ENCODE assay signal across 20 mouse cellular contexts in genomic region chr4:12490066-12490465, GRCm38 (mm10).
DNase-seq lines count a peak whose midpoint lies in the region; ATAC-seq and TF ChIP-seq lines count a peak whose summit lies in the region.
"Had no signal": no experiment of that assay in that cellular context is flagged by ENCODE, and none has a peak within 500 bp of the region (broad histone marks: within the 10 kb centered on the region; RNA-seq: fewer than 3 reads in every experiment).

No protein-coding gene starts in this region.

- intact Hi-C loops in heart, postnatal 14 days (cut with DNase I) = no loop called here

- H3K27ac ChIP-seq in heart, embryonic 11.5 days (ENCODE audit: low read depth, low read length) = no peak overlapping the region
- H3K27ac ChIP-seq in lung, embryonic 14.5 days (ENCODE audit: low read depth) = no peak overlapping the region
- H3K27ac ChIP-seq in lung, postnatal 0 days (ENCODE audit: low read length) = no peak overlapping the region
- H3K27ac ChIP-seq: forebrain, embryonic 10.5 days; forebrain, embryonic 13.5 days; heart, embryonic 15.5 days; hindbrain, embryonic 10.5 days; hindbrain, embryonic 13.5 days; intestine, embryonic 15.5 days had no signal

- no peaks in the 10 kb centered on the region for H3K9me3 ChIP-seq in heart, embryonic 11.5 days (replicated peaks; ENCODE audit: control insufficient read depth, low read length)
- no peaks in the 10 kb centered on the region for H3K9me3 ChIP-seq in lung, embryonic 14.5 days (ENCODE audit: low read depth, low read length)
- no peaks in the 10 kb centered on the region for H3K9me3 ChIP-seq in lung, postnatal 0 days (ENCODE audit: low read length)
- H3K9me3 ChIP-seq: forebrain, embryonic 10.5 days; forebrain, embryonic 13.5 days; heart, embryonic 12.5 days; heart, embryonic 15.5 days; hindbrain, embryonic 10.5 days; hindbrain, embryonic 13.5 days; intestine, embryonic 15.5 days had no signal

- TF ChIP-seq EP300 in lung, postnatal 0 days (IDR thresholded peaks at IDR 0.05) = no peak

- no peaks in the 10 kb centered on the region for H3K4me1 ChIP-seq in heart, embryonic 11.5 days (ENCODE audit: control insufficient read depth, insufficient read depth, low read length)
- H3K4me1 ChIP-seq in lung, embryonic 14.5 days (ENCODE audit: insufficient read depth) = no peaks in the 10 kb centered on the region
- H3K4me1 ChIP-seq in lung, postnatal 0 days (ENCODE audit: insufficient read depth, low read depth, low read length) = no peaks in the 10 kb centered on the region
- H3K4me1 ChIP-seq: forebrain, embryonic 10.5 days; forebrain, embryonic 13.5 days; heart, embryonic 12.5 days; heart, embryonic 15.5 days; hindbrain, embryonic 10.5 days; intestine, embryonic 15.5 days had no signal

- H3K9ac ChIP-seq in heart, embryonic 11.5 days (ENCODE audit: low read depth, low read length) = no peak overlapping the region
- no peak overlapping the region for H3K9ac ChIP-seq in lung, embryonic 14.5 days
- no peak overlapping the region for H3K9ac ChIP-seq in lung, postnatal 0 days (replicated peaks; ENCODE audit: low read depth)
- H3K9ac ChIP-seq: forebrain, embryonic 13.5 days; heart, embryonic 12.5 days; heart, embryonic 15.5 days; hindbrain, embryonic 13.5 days; intestine, embryonic 15.5 days had no signal

- DNase-seq in heart, adult 11 months = peak; percentile 91
- no peak for DNase-seq in heart, postnatal 14 days
- DNase-seq in heart, adult 9 months (ENCODE audit: low spot score in 2 of 2) = peak; percentile 14 to 51
- DNase-seq in lung, embryonic 14.5 days = peak; percentile 50
- no peak for DNase-seq in lung, postnatal 0 days (ENCODE audit: low spot score)
- DNase-seq: adrenal gland, adult 8-10 months; adrenal gland, postnatal 25 days; gastrocnemius, postnatal 10 days; gastrocnemius, postnatal 36 days had no signal

- no peak overlapping the region for H3K4me2 ChIP-seq in heart, embryonic 11.5 days
- H3K4me2 ChIP-seq in lung, embryonic 14.5 days = no peak overlapping the region
- H3K4me2 ChIP-seq in lung, postnatal 0 days (replicated peaks; ENCODE audit: low read depth, low read length) = no peak overlapping the region
- H3K4me2 ChIP-seq: forebrain, embryonic 13.5 days; heart, embryonic 12.5 days; heart, embryonic 15.5 days; hindbrain, embryonic 13.5 days; intestine, embryonic 15.5 days had no signal

- TF ChIP-seq CTCF in lung, embryonic 14.5 days (IDR thresholded peaks at IDR 0.05; ENCODE audit: low read depth) = no peak
- TF ChIP-seq CTCF in lung, postnatal 0 days (IDR thresholded peaks at IDR 0.05) = no peak

- 58% methylated on average over 3 of the region's 3 CpGs for WGBS in heart, embryonic 11.5 days (ENCODE audit: insufficient replicate concordance)
- WGBS in lung, embryonic 14.5 days = 43% methylated on average over 3 of the region's 3 CpGs
- WGBS in lung, postnatal 0 days = 48% methylated on average over 3 of the region's 3 CpGs

- no peaks in the 10 kb centered on the region for H3K27me3 ChIP-seq in heart, embryonic 11.5 days (ENCODE audit: control insufficient read depth, insufficient read depth, low read length)
- no peaks in the 10 kb centered on the region for H3K27me3 ChIP-seq in lung, embryonic 14.5 days (ENCODE audit: insufficient read depth, low read length)
- no peaks in the 10 kb centered on the region for H3K27me3 ChIP-seq in lung, postnatal 0 days (replicated peaks; ENCODE audit: insufficient read depth, low read length)
- H3K27me3 ChIP-seq: forebrain, embryonic 13.5 days; heart, embryonic 12.5 days; heart, embryonic 15.5 days; hindbrain, embryonic 13.5 days; intestine, embryonic 15.5 days had no signal

- ATAC-seq in heart, embryonic 11.5 days (replicated peaks; ENCODE audit: insufficient number of reproducible peaks, low FRiP score, low TSS enrichment) = no peak
- ATAC-seq in lung, embryonic 14.5 days (ENCODE audit: insufficient read depth) = no peak
- ATAC-seq in lung, postnatal 0 days = no peak
- ATAC-seq: activated CD4-positive, CD25-positive, alpha-beta regulatory T cell, adult 4 months; forebrain, embryonic 16.5 days; hindbrain, embryonic 16.5 days; intestine, embryonic 15.5 days had no signal

- no peaks in the 10 kb centered on the region for H3K36me3 ChIP-seq in heart, embryonic 11.5 days (ENCODE audit: control insufficient read depth, insufficient read depth, low read length)
- H3K36me3 ChIP-seq in lung, embryonic 14.5 days (ENCODE audit: insufficient read depth) = no peaks in the 10 kb centered on the region
- no peaks in the 10 kb centered on the region for H3K36me3 ChIP-seq in lung, postnatal 0 days (ENCODE audit: insufficient read depth, low read length)
- H3K36me3 ChIP-seq: forebrain, embryonic 10.5 days; heart, embryonic 12.5 days; heart, embryonic 15.5 days; hindbrain, embryonic 10.5 days; hindbrain, embryonic 13.5 days; intestine, embryonic 15.5 days had no signal

- H3K4me3 ChIP-seq in heart, embryonic 11.5 days (ENCODE audit: low read depth, low read length) = no peak overlapping the region
- no peak overlapping the region for H3K4me3 ChIP-seq in lung, embryonic 14.5 days (ENCODE audit: low read depth, low read length)
- H3K4me3 ChIP-seq in lung, postnatal 0 days (ENCODE audit: low read depth, low read length) = no peak overlapping the region
- H3K4me3 ChIP-seq: forebrain, embryonic 10.5 days; forebrain, embryonic 13.5 days; heart, embryonic 12.5 days; heart, embryonic 15.5 days; hindbrain, embryonic 10.5 days; hindbrain, embryonic 13.5 days; intestine, embryonic 15.5 days had no signal

Comparison
In these comparisons a context has a peak if more than half of its experiments do, and no peak if none do; other contexts are left out.
1. DNase-seq: peak in heart, adult 11 months (single experiment), heart, adult 9 months (2 of 2) and lung, embryonic 14.5 days (single experiment); none in heart, postnatal 14 days (0 of 2) and lung, postnatal 0 days (single experiment).